Mouse (Mus musculus) liver, embryonic 16.5 days (tissue): ENCODE data around the gene Rprd2. TPM values are rescaled to one million over a fixed set of nuclear protein-coding genes. Genes with fewer than 3 reads are reported as not detected.

Experiments used
- ATAC-seq: fragments of 200-750 bp; cut with Nextera tagmentation; 2 replicates; pipeline ENCODE4 v1.8.0; 2017; ENCODE audit warnings: low read depth, mild to moderate bottlenecking, moderate number of reproducible peaks, moderate library complexity
- H3K27ac ChIP-seq: fragments of 300-500 bp; sonication (generic); 2 replicates; pipeline ENCODE4 v1.5.1; 2014; ENCODE audit warnings: mild to moderate bottlenecking, low read length
- H3K27me3 ChIP-seq: fragments of 300-500 bp; sonication (generic); 2 replicates; pipeline ENCODE4 v1.6.1; 2014; ENCODE audit warnings: low read depth, low read length, mixed read lengths; ENCODE audit not compliant: control insufficient read depth, insufficient read depth
- H3K36me3 ChIP-seq: fragments of 300-500 bp; sonication (generic); 2 replicates; pipeline ENCODE4 v1.6.1; 2014; ENCODE audit warnings: mild to moderate bottlenecking; ENCODE audit not compliant: control insufficient read depth, insufficient read depth
- H3K4me1 ChIP-seq: fragments of 300-500 bp; sonication (generic); 2 replicates; pipeline ENCODE4 v1.6.1; 2014; ENCODE audit warnings: low read depth, low read length, mixed read lengths; ENCODE audit not compliant: control insufficient read depth
- H3K4me2 ChIP-seq: fragments of 300-500 bp; sonication (generic); 2 replicates; pipeline ENCODE4 v1.6.1; 2014; ENCODE audit warnings: low read depth, low read length, mixed read lengths
- H3K4me3 ChIP-seq: fragments of 300-500 bp; sonication (generic); 2 replicates; pipeline ENCODE4 v1.5.1; 2014; ENCODE audit warnings: low read depth, mild to moderate bottlenecking, low read length
- H3K9ac ChIP-seq: fragments of 300-500 bp; sonication (generic); 2 replicates; pipeline ENCODE4 v1.6.1; 2014; ENCODE audit warnings: low read depth, low read length
- H3K9me3 ChIP-seq: fragments of 300-500 bp; sonication (generic); replicated peaks from 2 replicates; pipeline ENCODE4 v1.6.1; 2016; ENCODE audit warnings: low read length; ENCODE audit not compliant: control insufficient read depth
- WGBS: fragments of 180-500 bp; shearing (Covaris S2); extraction: QIAGEN DNeasy Blood & Tissue Kit; methylation state at CpG from one replicate; pipeline ENCODE4 v1.1.7; 2014; ENCODE audit not compliant: insufficient replicate concordance; 5-methylcytosine and 5-hydroxymethylcytosine counted together
- polyA plus RNA-seq: library from polyadenylated mRNA; unstranded; fragments of >200 nt; fragmentation: Nextera tagmentation; extraction: Ambion mirVana; gene quantifications from 2 replicates; pipeline ENCODE4 v1.2.1, GENCODE M21; 2015

Rprd2 gene
- polyA plus RNA-seq, 1 experiment from 2014 or later, result 7.9 TPM

DNA sequence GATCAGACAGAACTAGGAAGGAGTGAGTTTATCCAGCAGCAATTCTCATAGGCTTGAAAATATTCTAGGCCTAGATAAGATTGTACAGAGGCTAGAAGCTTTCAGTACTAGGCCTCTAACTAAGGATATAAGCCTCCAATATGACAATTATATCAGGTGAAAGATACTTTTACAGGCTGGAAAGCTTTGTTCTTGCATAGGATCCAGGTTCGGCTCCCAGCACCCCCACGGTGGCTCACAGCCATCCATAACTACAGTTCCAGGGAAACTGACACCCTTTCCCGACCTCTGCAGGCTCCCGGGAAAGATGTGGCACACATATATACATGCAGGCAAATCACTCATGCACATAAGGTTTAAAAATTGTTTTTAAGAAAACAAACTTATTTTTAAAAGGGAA is 14.8 kb downstream of the Rprd2 start:
- H3K9me3 ChIP-seq, result no peaks in the 10 kb centered on the region
- H3K36me3 ChIP-seq, result peaks cover 3% of the 10 kb centered on the region
- 82% methylated on average over 4 of the region's 4 CpGs for WGBS
- no peak overlapping the region for H3K9ac ChIP-seq
- H3K27ac ChIP-seq, result no peak overlapping the region
- no peak overlapping the region for H3K4me2 ChIP-seq
- no peak for ATAC-seq
- peaks cover 5% of the 10 kb centered on the region for H3K4me1 ChIP-seq
- H3K27me3 ChIP-seq, result no peaks in the 10 kb centered on the region
- no peak overlapping the region for H3K4me3 ChIP-seq

- H3K27me3 ChIP-seq, result no peaks in the 10 kb centered on the region
- H3K9me3 ChIP-seq, result no peaks in the 10 kb centered on the region
- H3K36me3 ChIP-seq, result no peaks in the 10 kb centered on the region
- no peak overlapping the region for H3K27ac ChIP-seq
- peaks cover 5% of the 10 kb centered on the region; the same call in 1 of the 2 replicates for H3K4me1 ChIP-seq
- H3K4me3 ChIP-seq, result no peak overlapping the region
- WGBS, result 66% methylated on average over 4 of the region's 4 CpGs
- no peak overlapping the region for H3K9ac ChIP-seq
- H3K4me2 ChIP-seq, result no peak overlapping the region
- ATAC-seq, result no peak
Measured at GRCm38 (mm10) chr3:95798756-95799155, 19.9 kb downstream of the Rprd2 start.

DNA sequence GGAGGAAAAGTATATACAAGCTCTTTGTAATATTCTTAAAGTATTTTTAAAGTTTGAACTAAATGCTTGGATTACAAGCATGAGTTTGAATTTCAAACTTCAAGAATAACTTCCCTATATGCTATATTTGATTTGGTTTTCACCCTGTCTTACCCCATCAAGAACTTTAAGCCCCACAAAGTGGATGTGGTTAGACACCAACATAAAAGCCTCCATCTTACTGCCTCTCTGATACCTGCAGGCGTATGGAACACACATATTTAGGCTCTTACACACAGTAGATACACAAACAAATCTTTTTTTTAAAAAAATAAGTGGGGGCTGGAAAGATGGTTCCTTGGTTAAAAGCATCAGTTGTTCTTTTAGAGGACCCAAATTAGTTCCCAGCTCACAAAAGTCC is 24.4 kb downstream of the Rprd2 start:
- Histone ChIP-seq H3K27ac (no peak overlapping the region), H3K36me3 (no peaks in the 10 kb centered on the region; the same call in 1 of the 2 replicates), H3K4me2 (no peak overlapping the region), H3K9me3 (no peaks in the 10 kb centered on the region), H3K4me3 (no peak overlapping the region), H3K27me3 (no peaks in the 10 kb centered on the region), H3K4me1 (no peaks in the 10 kb centered on the region), H3K9ac (no peak overlapping the region)
- ATAC-seq, result no peak
- WGBS, result 68% methylated on average over 1 of the region's 1 CpGs

GRCm38 (mm10) chr3:95793662-95794061 is 25.0 kb downstream of the Rprd2 start:
- Histone ChIP-seq H3K4me1 (no peaks in the 10 kb centered on the region), H3K4me2 (no peak overlapping the region), H3K4me3 (no peak overlapping the region), H3K27ac (no peak overlapping the region), H3K36me3 (no peaks in the 10 kb centered on the region; the same call in 1 of the 2 replicates), H3K27me3 (no peaks in the 10 kb centered on the region), H3K9ac (no peak overlapping the region), H3K9me3 (no peaks in the 10 kb centered on the region)
- no peak for ATAC-seq
- 78% methylated on average over 2 of the region's 2 CpGs for WGBS

- no peak overlapping the region for H3K4me2 ChIP-seq
- no peaks in the 10 kb centered on the region for H3K27me3 ChIP-seq
- no peak for ATAC-seq
- no peak overlapping the region for H3K4me3 ChIP-seq
- H3K27ac ChIP-seq, result no peak overlapping the region
- H3K4me1 ChIP-seq, result no peaks in the 10 kb centered on the region
- peaks cover 33% of the 10 kb centered on the region for H3K36me3 ChIP-seq
- WGBS, result 83% methylated on average over 4 of the region's 4 CpGs
- no peak overlapping the region for H3K9ac ChIP-seq
- H3K9me3 ChIP-seq, result no peaks in the 10 kb centered on the region
Measured at GRCm38 (mm10) chr3:95785501-95785900, 33.2 kb downstream of the Rprd2 start.

- no peaks in the 10 kb centered on the region; the same call in 1 of the 2 replicates for H3K4me1 ChIP-seq
- peaks cover 33% of the 10 kb centered on the region for H3K36me3 ChIP-seq
- no peak overlapping the region for H3K9ac ChIP-seq
- no peak overlapping the region for H3K4me3 ChIP-seq
- H3K27ac ChIP-seq, result no peak overlapping the region
- ATAC-seq, result no peak
- no peaks in the 10 kb centered on the region for H3K9me3 ChIP-seq
- H3K4me2 ChIP-seq, result no peak overlapping the region
- H3K27me3 ChIP-seq, result no peaks in the 10 kb centered on the region
Measured at GRCm38 (mm10) chr3:95771985-95772384, 46.7 kb downstream of the Rprd2 start.

- Histone ChIP-seq H3K36me3 (peaks cover 19% of the 10 kb centered on the region), H3K27ac (no peak overlapping the region), H3K4me3 (no peak overlapping the region), H3K4me1 (no peaks in the 10 kb centered on the region), H3K9ac (no peak overlapping the region), H3K27me3 (no peaks in the 10 kb centered on the region), H3K9me3 (no peaks in the 10 kb centered on the region), H3K4me2 (no peak overlapping the region)
- WGBS, result 80% methylated on average over 10 of the region's 10 CpGs
- ATAC-seq, result no peak
Measured at GRCm38 (mm10) chr3:95765534-95765933, 53.1 kb downstream of the Rprd2 start.

DNA sequence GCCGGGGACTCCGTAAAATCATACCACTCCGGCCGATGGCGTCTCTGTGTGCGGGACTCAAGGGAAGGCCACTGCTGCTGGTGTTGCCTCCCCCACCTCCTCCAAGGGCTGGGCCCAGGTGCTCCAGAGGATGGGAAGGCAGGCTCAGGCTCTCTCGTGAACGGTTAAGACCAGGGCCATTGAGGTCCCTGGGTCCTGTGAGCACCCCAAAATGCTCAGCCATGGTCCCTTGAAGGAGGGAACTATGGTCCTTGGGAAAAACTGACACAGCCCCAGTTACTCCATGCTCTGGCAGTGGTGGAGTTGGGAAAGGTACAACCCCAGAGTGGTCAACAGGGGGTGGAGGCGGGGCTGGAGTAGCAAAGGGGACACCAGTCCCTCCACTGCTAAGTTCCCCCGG is 54.9 kb downstream of the Rprd2 start:
- no peak overlapping the region for H3K4me3 ChIP-seq
- WGBS, result 80% methylated on average over 9 of the region's 10 CpGs
- no peak overlapping the region for H3K27ac ChIP-seq
- H3K9ac ChIP-seq, result no peak overlapping the region
- H3K4me2 ChIP-seq, result no peak overlapping the region
- ATAC-seq, result no peak
- H3K27me3 ChIP-seq, result no peaks in the 10 kb centered on the region
- H3K4me1 ChIP-seq, result no peaks in the 10 kb centered on the region
- no peaks in the 10 kb centered on the region for H3K9me3 ChIP-seq
- H3K36me3 ChIP-seq, result peaks cover 19% of the 10 kb centered on the region

GRCm38 (mm10) chr3:95762961-95763360 is 55.7 kb downstream of the Rprd2 start:
- H3K9ac ChIP-seq, result no peak overlapping the region
- H3K27me3 ChIP-seq, result no peaks in the 10 kb centered on the region
- H3K4me3 ChIP-seq, result no peak overlapping the region
- no peak for ATAC-seq
- 60% methylated on average over 6 of the region's 6 CpGs for WGBS
- no peaks in the 10 kb centered on the region for H3K4me1 ChIP-seq
- no peaks in the 10 kb centered on the region for H3K9me3 ChIP-seq
- H3K36me3 ChIP-seq, result peaks cover 16% of the 10 kb centered on the region
- H3K4me2 ChIP-seq, result no peak overlapping the region
- no peak overlapping the region for H3K27ac ChIP-seq

DNA sequence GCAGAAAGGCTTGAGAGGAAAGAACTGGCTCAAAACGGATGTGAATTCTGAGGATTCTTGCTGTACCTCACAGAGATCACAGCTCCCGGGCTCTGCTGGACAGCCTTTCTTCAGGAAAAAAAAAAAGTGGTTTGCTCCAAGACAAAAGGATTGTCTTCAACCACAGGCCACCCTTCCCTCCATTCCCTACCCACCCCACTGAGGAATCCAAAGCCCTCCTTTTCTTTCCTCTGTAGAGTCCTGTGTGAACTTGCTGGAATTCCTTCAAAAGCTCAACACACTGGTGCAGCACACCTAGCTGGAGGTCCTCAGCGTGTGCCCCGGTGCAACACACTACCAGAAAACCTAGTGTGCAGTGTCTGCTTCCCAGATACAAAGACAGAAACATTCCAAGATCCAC is 56.9 kb downstream of the Rprd2 start:
- 73% methylated on average over 4 of the region's 4 CpGs for WGBS
- Histone ChIP-seq H3K9ac (no peak overlapping the region), H3K4me1 (no peaks in the 10 kb centered on the region), H3K27ac (no peak overlapping the region), H3K4me2 (no peak overlapping the region), H3K27me3 (no peaks in the 10 kb centered on the region), H3K9me3 (no peaks in the 10 kb centered on the region), H3K36me3 (peaks cover 16% of the 10 kb centered on the region), H3K4me3 (no peak overlapping the region)
- ATAC-seq, result no peak
